8 mouse cellular contexts compared by ENCODE assay signal in the genomic region with DNA sequence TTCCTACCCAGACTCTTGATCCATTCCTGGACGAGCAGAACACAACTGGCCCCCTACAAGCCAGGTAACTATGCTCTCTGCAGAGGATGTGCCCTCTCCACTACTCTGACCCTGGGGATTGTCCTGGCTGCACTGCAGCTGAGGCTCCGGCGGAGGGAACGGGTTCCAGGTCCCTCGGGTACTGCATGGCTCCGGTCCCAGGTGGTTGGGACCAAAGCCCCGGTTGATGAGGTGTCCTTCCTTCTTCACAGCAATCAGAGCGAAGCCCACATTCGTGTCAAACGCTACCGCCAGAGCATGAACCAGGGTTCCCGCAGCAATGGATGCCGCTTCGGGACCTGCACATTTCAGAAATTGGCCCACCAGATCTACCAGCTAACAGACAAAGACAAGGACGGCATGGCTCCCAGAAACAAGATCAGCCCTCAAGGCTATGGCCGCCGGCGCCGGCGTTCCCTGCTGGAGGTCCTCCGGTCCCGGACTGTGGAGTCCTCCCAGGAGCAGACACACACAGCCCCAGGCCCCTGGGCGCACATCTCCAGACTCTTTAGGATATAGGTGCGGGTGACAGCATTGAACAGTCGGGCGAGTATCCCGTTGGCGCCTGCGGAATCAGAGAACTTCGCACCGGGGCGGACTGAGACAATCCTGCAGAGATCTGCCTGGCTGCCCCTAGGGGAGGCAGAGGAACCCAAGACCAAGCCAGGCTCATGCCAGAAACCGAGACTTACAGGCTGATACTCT. TPM values are rescaled to one million over a fixed set of nuclear protein-coding genes. Genes with fewer than 3 reads are reported as not detected.
DNase-seq lines count a peak whose midpoint lies in the region; ATAC-seq and TF ChIP-seq lines count a peak whose summit lies in the region.

No protein-coding gene starts in this region.

- H3ac ChIP-seq in myocyte (ENCODE audit: control insufficient read depth, insufficient read length) = no peak overlapping the region

- peak; percentile 56 for DNase-seq in adrenal gland, adult 2 months
- no peak for DNase-seq in adrenal gland, postnatal 4 days (ENCODE audit: low spot score in 2 of 2)
- peak; percentile 53 for DNase-seq in 3T3-L1 (ENCODE audit: low read depth, low spot score)
- peak; percentile 71 for DNase-seq in embryo, embryonic 10.5 days (ENCODE audit: low spot score)
- peak; percentile 61 for DNase-seq in kidney, postnatal 14 days
- no peak for DNase-seq in layer of hippocampus, postnatal 25 days (ENCODE audit: extremely low spot score in 1 of 2, low spot score in 1 of 2)

- H3K27ac ChIP-seq in heart, embryonic 15.5 days = 0 out of 2 replicates have a peak overlapping the region, but pooled peaks have one; percentile 35

- 1% methylated on average over 33 of the region's 33 CpGs for WGBS in heart, embryonic 15.5 days

- H3K4me1 ChIP-seq in heart, embryonic 15.5 days (replicated peaks) = peaks cover 71% of the 10 kb centered on the region

- H3K36me3 ChIP-seq in heart, embryonic 15.5 days = no peaks in the 10 kb centered on the region
- no peaks in the 10 kb centered on the region for H3K36me3 ChIP-seq in myocyte (ENCODE audit: control insufficient read depth, insufficient read depth)

- H3K79me2 ChIP-seq in myocyte (ENCODE audit: control insufficient read depth, insufficient read depth) = no peaks in the 10 kb centered on the region

- no peak for TF ChIP-seq POLR2A in myocyte (IDR thresholded peaks at IDR 0.05; ENCODE audit: insufficient read length, low read depth)

- peaks cover 20% of the 10 kb centered on the region; the same call in 1 of the 2 replicates for H3K27me3 ChIP-seq in heart, embryonic 15.5 days
- H3K27me3 ChIP-seq in myocyte (ENCODE audit: control insufficient read depth, insufficient read depth, insufficient read length) = no peaks in the 10 kb centered on the region

- H3K9me3 ChIP-seq in heart, embryonic 15.5 days (replicated peaks) = no peaks in the 10 kb centered on the region

- peak overlapping the region; percentile 91 for H3K4me2 ChIP-seq in heart, embryonic 15.5 days
- peak overlapping the region; percentile 92 for H3K4me2 ChIP-seq in myocyte (ENCODE audit: low read depth)

- H3K4me3 ChIP-seq in heart, embryonic 15.5 days = peak overlapping the region; percentile 62
- peak overlapping the region; percentile 20 for H3K4me3 ChIP-seq in myocyte

- no peak for ATAC-seq in heart, embryonic 15.5 days (replicated peaks; ENCODE audit: insufficient number of reproducible peaks, insufficient read depth, low FRiP score, low read depth)

- peak overlapping the region; percentile 67 for H3K9ac ChIP-seq in heart, embryonic 15.5 days

TF ChIP-seq in myocyte, 11 proteins besides CTCF, POLR2A, EP300 and RAD21:
- TF ChIP-seq REST (IDR thresholded peaks at IDR 0.05; ENCODE audit: insufficient read depth, insufficient read length) = no peak
- no peak for TF ChIP-seq CEBPB (IDR thresholded peaks at IDR 0.05; ENCODE audit: insufficient read depth, poor library complexity, severe bottlenecking)
- TF ChIP-seq POLR2AphosphoS2 (IDR thresholded peaks at IDR 0.05; ENCODE audit: insufficient read length, low read depth) = no peak
- no peak for TF ChIP-seq TCF3 (IDR thresholded peaks at IDR 0.05; ENCODE audit: insufficient read length, low read depth)
- TF ChIP-seq SRF (IDR thresholded peaks at IDR 0.05; ENCODE audit: control insufficient read depth, insufficient read length, low read depth) = no peak
- TF ChIP-seq MYOG (IDR thresholded peaks at IDR 0.05; ENCODE audit: control insufficient read depth in 1 of 3, insufficient read depth in 1 of 3, insufficient read length in 2 of 3, low read depth in 2 of 3) = no peak
- no peak for TF ChIP-seq E2F4 (IDR thresholded peaks at IDR 0.05; ENCODE audit: insufficient read depth)
- no peak for TF ChIP-seq TCF12 (IDR thresholded peaks at IDR 0.05; ENCODE audit: insufficient read depth, poor library complexity, severe bottlenecking)

RNA-seq across cellular contexts. Expression of gene Adm, which starts 1.3 kb away (rescaled TPM):
- 10 to 100 TPM; 12.0 to 31.5 TPM for total RNA-seq in adrenal gland, adult 2 months (2021)
- polyA plus RNA-seq in adrenal gland, adult 2 months (2012; rRNA removed) = 11.7 and 25.1 TPM in 2 replicates
- total RNA-seq in adrenal gland, postnatal 4 days (2021) = 10 to 100 TPM; 26.9 to 28.0 TPM
- polyA plus RNA-seq in heart, embryonic 15.5 days (2015; fragmentation: Nextera tagmentation; extraction: Ambion mirVana) = 18.4 and 20.5 TPM in 2 replicates
- 1.2 TPM for polyA plus RNA-seq in myocyte (2012; fragmentation: generic; extraction: Trizol)
- 1 to 10 TPM; 1.2 to 1.9 TPM for total RNA-seq in layer of hippocampus, postnatal 25 days (2021)

RNA-seq across cellular contexts. Expression of gene Sbf2, which starts 14.1 kb away (rescaled TPM):
- total RNA-seq in adrenal gland, adult 2 months (2021) = 10 to 100 TPM; 42.6 to 43.8 TPM
- 7.3 and 8.0 TPM in 2 replicates for polyA plus RNA-seq in adrenal gland, adult 2 months (2012; rRNA removed)
- total RNA-seq in adrenal gland, postnatal 4 days (2021) = 10 to 100 TPM; 73.6 to 76.2 TPM
- 30.8 TPM in 2 replicates for polyA plus RNA-seq in heart, embryonic 15.5 days (2015; fragmentation: Nextera tagmentation; extraction: Ambion mirVana)
- 11.3 TPM for polyA plus RNA-seq in myocyte (2012; fragmentation: generic; extraction: Trizol)
- 10 to 100 TPM; 62.9 to 76.0 TPM for total RNA-seq in layer of hippocampus, postnatal 25 days (2021)

Comparison
In these comparisons a context has a peak if more than half of its experiments do, and no peak if none do; other contexts are left out.
1. DNase-seq: peak in adrenal gland, adult 2 months (single experiment), 3T3-L1 (single experiment), embryo, embryonic 10.5 days (single experiment) and kidney, postnatal 14 days (single experiment); none in adrenal gland, postnatal 4 days (0 of 2) and layer of hippocampus, postnatal 25 days (0 of 2).
2. RNA of gene Adm, which starts 1.3 kb away (total RNA-seq): 12.0 to 31.5 TPM in adrenal gland, adult 2 months and 26.9 to 28.0 TPM in adrenal gland, postnatal 4 days; 1.2 to 1.9 TPM in layer of hippocampus, postnatal 25 days; every median in the first group is over 4 times any median in the second.